Mouse (Mus musculus) NIH3T3 (cell line): ENCODE data around the gene Klk1b8.
"Not testable (repeated sequence)": the region's sequence is repeated elsewhere in the genome, so short reads cannot be mapped to it uniquely, and the experiment has no call there.

Experiments used
- DNase-seq: peaks from one replicate; pipeline ENCODE4 v3.0.0-alpha.2; 2012; ENCODE audit warnings: low read depth

Klk1b8 gene

DNA sequence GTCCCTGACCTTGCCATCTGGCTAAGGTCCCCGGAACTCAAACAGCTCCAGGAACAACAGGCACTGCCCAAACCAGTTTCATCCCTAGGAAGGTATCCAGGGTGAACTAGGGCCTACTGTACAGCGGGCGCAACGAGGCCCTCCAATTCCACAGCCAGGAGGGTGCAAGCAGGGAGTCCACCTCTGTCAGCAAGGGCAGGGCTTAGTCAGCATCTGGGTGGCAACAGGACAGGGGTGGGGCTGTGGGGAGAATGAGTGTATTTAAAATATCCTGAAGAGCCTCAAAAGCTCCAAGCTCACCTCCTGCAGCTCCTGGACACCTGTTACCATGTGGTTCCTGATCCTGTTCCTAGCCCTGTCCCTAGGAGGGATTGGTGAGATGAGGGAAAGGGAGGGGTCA lies 45.1 kb downstream of the Klk1b8 start, which contains the start of gene Klk1b11:
TSS of gene Klk1b11 (plus strand) at position 301 of the 400 bp plus-strand sequence.
- not testable (repeated sequence) for DNase-seq
